Mouse (Mus musculus) lung, postnatal 36 days (tissue): ENCODE results near the gene Fktn.
"Not testable (repeated sequence)": the region's sequence is repeated elsewhere in the genome, so short reads cannot be mapped to it uniquely, and the experiment has no call there.

ENCODE experiments used
- DNase-seq: peaks from one replicate; pipeline ENCODE4 v3.0.0; 2022; ENCODE audit warnings: mixed read lengths

Fktn gene

GRCm38 (mm10) chr4:53713704-53714050, at the start of gene Fktn:
TSS of gene Fktn (plus strand) at chr4:53713998.
- DNase-seq, result no peak

DNA sequence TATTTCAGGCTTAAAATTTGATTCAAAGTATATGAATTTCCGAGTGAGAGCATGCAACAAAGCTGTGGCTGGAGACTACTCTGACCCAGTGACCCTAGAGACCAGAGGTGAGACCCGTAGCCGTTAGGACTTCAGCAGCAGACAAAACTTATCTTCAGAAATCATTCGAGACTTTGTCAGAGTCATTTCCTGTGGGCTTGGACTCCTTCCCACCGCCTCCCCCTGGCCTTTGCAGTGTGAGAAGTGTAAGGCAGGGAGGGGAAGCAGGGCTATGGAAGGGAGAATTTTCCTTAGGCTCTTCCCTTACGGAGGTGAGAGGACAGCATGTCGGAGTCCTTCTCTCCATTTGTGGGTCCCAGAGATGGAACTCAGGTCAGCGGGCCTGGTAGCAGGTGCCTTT, 31.7 kb upstream of the Fktn start:
- DNase-seq, result no peak

GRCm38 (mm10) chr4:53688965-53689364, 24.8 kb upstream of the Fktn start:
- DNase-seq, result no peak

DNA sequence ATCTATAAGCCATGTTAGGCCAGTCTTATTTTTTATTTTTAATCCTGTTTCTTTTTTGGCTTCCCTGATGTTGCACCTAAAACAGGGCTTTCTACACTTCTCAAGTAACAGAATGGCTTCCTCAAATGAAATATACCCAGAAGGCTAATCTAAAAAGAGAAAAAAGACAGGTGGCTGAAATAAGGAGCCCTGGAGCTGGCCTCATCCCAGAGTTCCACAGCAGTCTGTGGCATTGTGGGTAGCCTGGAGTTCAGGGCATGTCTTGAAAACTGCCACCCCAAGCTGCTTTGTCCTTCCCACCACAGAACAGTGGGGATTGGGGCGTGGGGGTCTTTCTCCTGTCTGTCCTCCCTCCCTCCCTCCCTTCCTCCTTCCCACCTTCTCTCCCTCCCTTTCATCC, 22.4 kb upstream of the Fktn start:
- DNase-seq, result no peak

- not testable (repeated sequence) for DNase-seq
Observed at GRCm38 (mm10) chr4:53709166-53709565, 4.6 kb upstream of the Fktn start.

- DNase-seq, result no peak
Observed at GRCm38 (mm10) chr4:53710021-53710420, 3.8 kb upstream of the Fktn start.

DNA sequence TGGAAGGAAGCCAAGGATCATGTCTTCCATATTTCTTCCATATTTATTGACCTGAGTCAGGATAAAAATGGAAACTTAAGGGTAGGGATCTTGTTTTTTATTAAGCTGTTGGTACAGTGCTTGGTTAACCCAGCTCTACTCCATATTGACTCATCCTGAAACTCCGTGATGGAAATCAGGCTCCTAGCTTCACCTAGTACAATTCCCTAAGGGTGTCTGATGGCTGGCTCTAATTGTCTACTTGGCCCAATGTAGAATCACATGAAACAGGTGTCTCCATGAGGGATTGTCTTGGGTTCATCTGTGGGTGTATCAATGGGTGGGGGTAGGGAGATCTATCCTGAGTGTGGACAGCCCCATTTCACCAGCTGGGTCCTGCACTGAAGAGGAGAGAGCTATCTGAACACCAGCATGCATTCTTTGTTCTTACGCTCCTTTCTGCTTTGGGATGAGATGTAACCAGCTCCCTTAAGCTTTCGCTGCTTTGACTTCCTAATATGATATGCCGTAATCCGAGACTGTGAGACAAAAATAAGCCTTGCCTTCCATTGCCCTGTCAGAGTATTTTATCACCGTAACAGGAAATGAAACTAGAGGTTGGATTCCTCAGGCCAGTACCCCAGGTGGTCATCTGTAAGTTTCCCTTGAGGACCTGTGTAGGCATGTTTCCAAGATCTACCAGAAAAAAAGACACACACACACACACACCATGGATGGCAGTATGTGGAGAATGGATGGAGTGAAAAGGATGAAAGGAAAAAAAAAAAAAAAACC, 3.1 kb upstream of the Fktn start:
- no peak for DNase-seq

DNA sequence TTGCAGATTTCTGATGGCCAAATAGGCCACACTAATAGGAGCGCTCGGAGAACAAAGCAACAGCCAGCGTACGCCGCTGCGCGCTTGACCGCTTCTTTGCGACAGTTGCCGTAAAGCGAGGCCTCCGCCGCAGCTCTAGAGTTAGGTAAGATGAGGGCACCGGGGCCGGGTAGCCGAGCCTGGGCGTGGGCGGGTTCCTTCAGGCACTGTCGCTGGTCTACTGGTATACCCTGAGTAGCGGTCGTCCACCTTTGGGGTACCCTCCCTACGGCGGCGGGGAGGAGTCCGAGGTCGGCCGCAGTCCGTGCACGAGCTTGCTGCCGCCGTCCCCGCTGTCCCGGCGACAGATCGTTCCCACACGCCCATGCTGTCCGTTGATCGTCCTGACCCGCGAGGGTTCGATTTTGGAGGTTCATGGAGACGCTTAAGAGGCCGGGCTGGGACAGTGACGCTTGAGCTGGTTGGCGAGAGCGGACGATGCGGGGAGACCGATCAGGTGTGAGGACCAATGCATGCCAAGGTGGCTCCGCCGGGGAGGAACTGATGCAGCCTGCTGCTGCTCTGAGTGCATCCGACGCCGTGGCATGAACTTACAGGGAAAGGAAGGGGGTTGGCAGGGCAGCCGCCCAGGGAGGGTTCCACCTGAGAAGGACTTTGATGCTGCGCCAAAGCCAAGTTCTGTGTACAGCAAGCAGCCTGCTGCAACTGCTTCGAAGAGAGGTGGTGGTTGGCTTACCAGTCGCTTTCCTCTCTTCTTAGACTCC, 435 bp downstream of the Fktn start:
- DNase-seq, result peak; percentile 96

DNA sequence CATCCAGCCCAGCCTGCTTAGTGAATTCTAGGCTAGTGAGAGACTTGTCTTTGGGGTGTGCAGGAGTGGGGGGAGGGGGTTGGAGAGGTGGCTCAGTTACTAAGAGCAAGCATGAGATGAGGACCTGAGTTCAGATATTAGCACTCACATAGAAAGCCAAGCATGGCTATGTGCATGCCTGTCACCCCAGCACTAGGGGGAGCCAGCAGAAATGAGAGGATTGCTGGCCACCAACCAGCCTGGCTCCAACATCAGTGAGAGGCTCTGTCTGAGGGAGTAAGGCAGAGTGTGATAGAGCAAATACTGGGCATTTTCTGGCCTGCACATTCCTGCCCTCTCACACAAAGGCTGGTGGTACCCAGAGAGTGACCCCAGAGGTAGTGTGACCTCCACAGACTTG, 2.2 kb downstream of the Fktn start:
- peak; percentile 7 for DNase-seq

GRCm38 (mm10) chr4:53717546-53717945, 3.7 kb downstream of the Fktn start:
- DNase-seq, result no peak

DNA sequence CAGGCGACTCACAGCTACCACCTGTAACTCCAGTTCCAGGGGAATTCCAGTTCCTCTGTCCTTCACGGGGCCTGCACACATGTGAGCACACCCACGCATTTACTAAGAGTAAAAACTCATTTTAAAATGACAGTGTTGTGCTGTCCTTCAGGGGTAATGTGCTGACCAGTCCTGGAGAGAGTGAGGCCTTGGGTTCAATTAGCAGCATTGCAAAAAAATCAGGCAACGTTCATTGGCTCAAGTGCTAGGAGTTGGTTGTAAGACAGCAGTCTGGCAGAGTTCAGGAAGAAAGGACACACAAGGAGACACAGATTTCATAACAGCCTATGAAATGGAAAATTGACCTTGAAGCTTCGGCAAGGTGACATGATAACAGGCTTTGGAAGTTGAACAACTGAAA, 4.5 kb downstream of the Fktn start:
- DNase-seq, result no peak

DNA sequence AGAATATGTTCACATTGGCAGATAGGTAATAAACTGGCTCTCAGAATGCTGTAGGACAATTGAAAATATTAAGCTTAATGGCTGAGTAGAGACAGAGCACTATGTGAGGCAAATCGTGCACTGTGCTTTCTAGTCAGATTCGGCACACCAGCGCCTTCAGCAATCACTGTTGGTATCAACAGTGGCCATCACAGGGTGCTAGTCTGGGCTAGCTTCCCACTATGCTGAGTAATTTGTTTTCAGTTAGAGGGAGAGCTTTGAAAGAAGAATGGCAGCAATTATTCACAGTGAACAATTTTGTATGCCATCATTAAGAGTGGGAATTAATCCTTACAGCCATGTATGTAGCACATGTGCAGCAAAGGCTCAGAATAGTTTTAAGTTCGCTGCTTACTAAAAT, 8.7 kb downstream of the Fktn start:
- no peak for DNase-seq

GRCm38 (mm10) chr4:53726100-53726499, 12.3 kb downstream of the Fktn start:
- not testable (repeated sequence) for DNase-seq

DNA sequence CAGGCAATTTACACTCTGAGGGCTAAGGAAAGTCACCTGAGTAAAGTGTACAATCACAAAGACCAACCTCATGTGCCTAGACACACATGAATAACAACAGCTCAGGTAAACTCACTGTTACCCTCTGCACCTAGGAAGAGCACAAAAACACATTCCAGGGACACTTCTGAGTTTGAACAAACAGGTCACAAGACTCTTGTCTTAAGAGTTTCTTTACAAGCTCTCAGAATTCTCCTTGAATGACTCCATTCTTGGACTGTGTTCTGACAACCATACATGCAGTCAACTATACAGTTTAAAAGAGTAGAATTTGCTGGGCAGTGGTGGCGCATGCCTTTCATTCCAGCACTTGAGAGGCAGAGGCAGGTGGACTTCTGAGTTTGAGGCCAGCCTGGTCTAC, 14.3 kb downstream of the Fktn start:
- DNase-seq, result peak; percentile 46

DNA sequence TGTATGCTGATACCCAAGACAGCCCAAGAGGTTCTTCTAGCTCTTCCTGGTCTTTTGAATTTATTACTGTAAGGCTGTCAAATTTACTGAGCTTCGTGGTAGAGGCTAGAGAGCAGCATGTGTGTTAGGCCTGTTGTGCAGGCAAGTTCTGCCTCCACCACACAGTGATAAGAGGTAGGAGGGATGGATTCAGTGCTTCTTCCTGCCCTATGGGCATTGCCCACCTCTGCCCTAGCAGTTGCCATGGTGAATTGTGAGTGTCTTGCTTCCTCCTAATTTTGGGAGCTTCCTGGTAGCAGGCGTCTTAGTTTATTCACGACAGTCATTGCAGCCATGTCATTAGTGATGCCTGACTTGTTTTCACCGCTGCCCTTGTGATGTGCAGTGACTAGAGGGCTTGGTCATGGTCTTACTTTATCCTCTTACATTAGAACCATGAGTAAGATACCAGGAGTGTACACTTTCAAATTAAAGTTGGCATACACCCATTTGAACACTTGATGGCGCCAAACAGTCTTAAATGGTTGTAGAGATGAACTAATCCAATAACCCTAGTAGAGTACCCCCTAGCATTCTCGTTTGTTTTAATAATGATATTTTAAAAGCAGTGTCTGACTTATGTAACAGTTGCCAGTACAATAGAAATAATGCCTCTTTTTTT, 25.3 kb downstream of the Fktn start:
- DNase-seq, result peak; percentile 83

DNA sequence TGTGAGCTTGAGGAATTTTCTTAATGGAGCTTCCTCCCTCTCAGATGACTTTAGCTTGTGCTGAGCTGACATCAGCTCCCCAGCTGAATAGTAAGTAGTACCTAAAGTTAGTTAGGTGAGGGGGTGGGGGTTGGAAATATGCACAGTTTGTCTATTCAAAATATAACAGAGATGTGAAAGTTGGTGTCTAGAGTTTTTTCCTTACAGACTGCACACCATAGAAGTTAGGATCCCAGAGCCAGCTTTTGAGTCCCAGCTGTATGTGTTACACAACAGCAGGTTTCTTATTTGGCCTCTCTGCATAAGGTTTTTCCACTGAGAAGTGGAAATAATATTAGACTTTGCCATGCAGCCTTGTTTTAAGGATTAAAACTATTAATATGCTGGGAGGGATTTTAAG, 36.0 kb downstream of the Fktn start:
- DNase-seq, result no peak

DNA sequence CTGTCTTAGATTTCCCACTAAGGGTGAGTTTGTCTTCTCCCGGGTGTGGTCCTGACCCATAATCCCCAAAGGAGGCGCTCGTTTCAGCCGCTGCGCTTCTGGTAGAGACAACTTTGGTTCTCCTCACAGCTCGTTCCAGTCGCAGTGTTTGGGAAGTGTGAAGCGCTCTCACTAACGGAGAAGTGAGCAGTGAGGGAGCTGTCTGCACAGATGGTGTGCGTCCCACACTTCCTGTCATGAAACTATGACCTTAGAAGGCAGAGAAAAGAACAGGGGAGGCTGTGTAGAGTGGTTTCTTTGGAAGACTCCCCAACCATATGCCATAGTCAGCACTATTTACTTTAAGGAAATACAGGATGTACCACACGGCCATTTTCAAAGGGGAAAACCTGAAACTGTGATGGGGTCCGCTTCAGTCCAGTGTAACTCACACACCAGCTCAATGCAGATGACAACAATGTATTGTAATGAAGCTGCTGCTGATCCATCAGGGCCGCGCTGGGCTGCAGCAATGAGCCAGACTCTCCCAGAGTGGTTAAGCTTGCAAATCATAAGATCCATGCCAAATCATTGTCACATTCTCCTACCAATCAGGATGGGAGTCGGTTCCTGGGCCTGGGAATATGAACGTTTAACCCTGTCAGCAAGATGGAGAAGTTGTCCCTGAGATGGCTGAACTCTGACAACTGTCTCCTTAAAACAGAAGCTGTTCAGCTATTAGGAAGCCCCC, 36.8 kb downstream of the Fktn start:
- no peak for DNase-seq

- DNase-seq, result no peak
Observed at GRCm38 (mm10) chr4:53757030-53757429, 43.2 kb downstream of the Fktn start.

- DNase-seq, result no peak
Observed at GRCm38 (mm10) chr4:53758764-53759163, 45.0 kb downstream of the Fktn start.

DNA sequence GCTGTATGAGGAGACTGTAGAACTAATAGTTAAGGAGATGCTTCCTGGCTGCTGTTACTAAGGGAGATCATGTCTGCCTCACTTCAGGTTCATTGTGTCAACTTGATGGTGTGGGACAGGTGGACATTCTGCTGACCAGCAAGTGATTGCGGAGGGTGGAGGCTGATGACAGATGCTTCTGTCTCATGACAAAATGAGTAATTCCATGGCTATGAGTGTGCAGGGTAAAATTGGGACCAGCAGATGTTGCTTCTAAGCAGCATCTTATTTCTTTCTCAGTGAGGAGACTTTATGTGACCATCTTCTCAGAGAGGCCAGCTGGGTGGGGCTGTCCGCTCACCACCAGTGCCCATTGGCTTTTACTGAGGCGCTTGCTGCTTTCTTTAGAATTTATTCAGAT, 45.9 kb downstream of the Fktn start:
- no peak for DNase-seq

DNA sequence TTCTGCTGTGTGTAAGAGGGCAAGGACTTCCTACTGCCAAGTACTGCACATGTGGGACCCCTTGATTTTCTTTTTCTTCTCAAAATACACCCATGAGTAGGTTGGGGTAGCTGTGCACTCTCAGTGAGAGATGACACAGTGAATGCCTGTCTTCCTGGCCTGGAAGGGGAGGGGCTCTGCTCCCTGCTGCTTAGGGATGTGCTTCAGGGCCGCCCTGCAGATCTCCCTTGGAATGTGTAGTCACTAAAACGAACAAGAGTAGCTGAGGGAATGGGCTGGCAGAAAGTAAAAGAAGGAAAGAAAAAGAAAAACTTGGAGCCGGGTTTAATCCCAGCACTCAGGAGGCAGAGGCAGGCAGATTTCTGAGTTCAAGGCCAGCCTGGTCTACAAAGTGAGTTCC, 48.7 kb downstream of the Fktn start:
- no peak for DNase-seq

GRCm38 (mm10) chr4:53770958-53771735, 57.3 kb downstream of the Fktn start:
- DNase-seq, result no peak
